Mouse (Mus musculus) neural tube, embryonic 10.5 days (tissue): ENCODE measurements around the gene Tedc1.
"Not testable (repeated sequence)": the region's sequence is repeated elsewhere in the genome, so short reads cannot be mapped to it uniquely, and the experiment has no call there.

ENCODE experiments used
- DNase-seq: peaks from one replicate; pipeline ENCODE4 v3.0.0-alpha.2; 2017; ENCODE audit warnings: low spot score; ENCODE audit errors: extremely low spot score

The Tedc1 gene

GRCm38 (mm10) chr12:113199132-113199531 lies 42.9 kb downstream of the Tedc1 start:
- DNase-seq: not testable (repeated sequence)

- no peak for DNase-seq
Observed at GRCm38 (mm10) chr12:113201301-113201700, 45.1 kb downstream of the Tedc1 start.

GRCm38 (mm10) chr12:113202008-113202407 lies 45.8 kb downstream of the Tedc1 start:
- DNase-seq: no peak

GRCm38 (mm10) chr12:113203522-113203921 lies 47.3 kb downstream of the Tedc1 start:
- DNase-seq: no peak

GRCm38 (mm10) chr12:113205251-113205942 lies 49.2 kb downstream of the Tedc1 start:
- no peak for DNase-seq

GRCm38 (mm10) chr12:113207737-113208136 lies 51.5 kb downstream of the Tedc1 start:
- no peak for DNase-seq

- DNase-seq: no peak
Observed at GRCm38 (mm10) chr12:113210586-113211378, 54.6 kb downstream of the Tedc1 start.

- no peak for DNase-seq
Observed at GRCm38 (mm10) chr12:113211772-113212171, 55.6 kb downstream of the Tedc1 start.

GRCm38 (mm10) chr12:113212326-113212924 lies 56.2 kb downstream of the Tedc1 start:
- no peak for DNase-seq

- DNase-seq: no peak
Observed at GRCm38 (mm10) chr12:113213226-113213625, 57.0 kb downstream of the Tedc1 start.

GRCm38 (mm10) chr12:113214072-113214808 lies 58.0 kb downstream of the Tedc1 start:
- DNase-seq: no peak

GRCm38 (mm10) chr12:113214972-113215666 lies 58.9 kb downstream of the Tedc1 start:
- no peak for DNase-seq
